Mouse (Mus musculus) midbrain, embryonic 10.5 days (tissue): ENCODE measurements at regions not wholly inside any gene's neighbourhood (a gene's known extent, or its start where the extent isn't known, plus 50 kb on each side); places are given as distances from the start of the nearest gene placed in this dataset.

Experiments
- DNase-seq: peaks from one replicate; pipeline ENCODE4 v3.0.0-alpha.2; 2017; ENCODE audit warnings: low spot score
- H3K27ac ChIP-seq: fragments of 300-500 bp; sonication (generic); replicated peaks from 2 replicates; pipeline ENCODE4 v1.5.1; 2016; ENCODE audit warnings: mild to moderate bottlenecking
- H3K27me3 ChIP-seq: fragments of 300-500 bp; sonication (generic); 2 replicates; pipeline ENCODE4 v1.6.1; 2016; ENCODE audit warnings: low read depth, mild to moderate bottlenecking; ENCODE audit not compliant: poor library complexity, severe bottlenecking
- H3K36me3 ChIP-seq: fragments of 300-500 bp; sonication (generic); 2 replicates; pipeline ENCODE4 v1.6.1; 2016; ENCODE audit warnings: mild to moderate bottlenecking, moderate library complexity
- H3K4me1 ChIP-seq: fragments of 300-500 bp; sonication (generic); 2 replicates; pipeline ENCODE4 v1.6.1; 2016
- H3K4me3 ChIP-seq: fragments of 300-500 bp; sonication (generic); 2 replicates; pipeline ENCODE4 v1.5.1; 2016; ENCODE audit warnings: mild to moderate bottlenecking, moderate library complexity
- H3K9me3 ChIP-seq: fragments of 300-500 bp; sonication (generic); replicated peaks from 2 replicates; pipeline ENCODE4 v1.6.1; 2016; ENCODE audit warnings: mild to moderate bottlenecking
- WGBS: fragments of 180-500 bp; shearing (Covaris S2); methylation state at CpG from one replicate; pipeline ENCODE4 v1.1.7; 2016; 5-methylcytosine and 5-hydroxymethylcytosine counted together

DNA sequence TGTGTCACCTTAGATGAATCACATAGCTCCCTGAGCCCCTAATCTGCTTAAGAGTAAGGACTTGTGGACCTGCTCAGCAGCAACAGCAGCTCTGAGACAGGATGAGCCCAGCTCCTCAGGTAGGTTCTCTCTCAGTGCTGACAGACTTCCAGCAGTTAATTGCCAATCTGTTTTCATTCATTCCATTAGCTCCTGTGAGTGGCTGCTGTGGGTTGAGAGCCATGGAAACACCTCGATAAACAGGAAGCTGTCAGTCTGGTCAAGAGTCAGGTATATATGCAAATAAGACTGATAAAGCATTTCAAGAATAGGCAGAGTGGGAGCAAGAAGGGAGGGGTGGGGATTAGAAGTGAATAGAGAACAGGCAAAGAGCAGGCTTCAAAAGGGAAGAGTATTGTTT, 673.7 kb downstream of the Zfp706 start:
- Histone ChIP-seq H3K4me1 (no peaks in the 10 kb centered on the region), H3K36me3 (no peaks in the 10 kb centered on the region), H3K4me3 (no peak overlapping the region), H3K27me3 (no peaks in the 10 kb centered on the region), H3K27ac (no peak overlapping the region), H3K9me3 (no peaks in the 10 kb centered on the region)
- DNase-seq: no peak
- WGBS: 83% methylated on average over 1 of the region's 1 CpGs

DNA sequence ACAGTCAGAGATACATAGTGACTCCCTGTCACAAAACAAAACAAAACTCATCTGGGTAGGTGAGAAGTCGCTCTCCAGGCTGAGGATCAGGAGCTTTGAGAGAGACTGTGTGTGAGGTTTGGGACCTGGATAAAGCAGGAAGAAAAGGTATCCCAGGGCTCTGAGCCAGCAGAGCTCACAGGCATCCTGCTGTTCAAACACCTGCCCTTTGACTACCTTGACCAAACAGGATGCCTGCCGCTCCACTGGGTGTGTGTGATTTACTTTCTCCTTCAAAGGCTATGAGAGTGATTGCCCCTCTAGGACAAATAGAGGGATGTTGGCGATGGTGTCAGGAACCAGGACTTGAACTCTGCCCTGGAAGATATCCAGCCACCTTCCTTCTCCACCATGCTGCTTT, 674.3 kb downstream of the Zfp706 start:
- Histone ChIP-seq H3K9me3 (no peaks in the 10 kb centered on the region), H3K4me1 (no peaks in the 10 kb centered on the region), H3K27me3 (no peaks in the 10 kb centered on the region), H3K4me3 (no peak overlapping the region), H3K27ac (no peak overlapping the region), H3K36me3 (no peaks in the 10 kb centered on the region)
- DNase-seq: no peak
- 77% methylated on average over 3 of the region's 3 CpGs for WGBS
